ENCODE assay signal across 8 mouse cellular contexts in the genomic region with DNA sequence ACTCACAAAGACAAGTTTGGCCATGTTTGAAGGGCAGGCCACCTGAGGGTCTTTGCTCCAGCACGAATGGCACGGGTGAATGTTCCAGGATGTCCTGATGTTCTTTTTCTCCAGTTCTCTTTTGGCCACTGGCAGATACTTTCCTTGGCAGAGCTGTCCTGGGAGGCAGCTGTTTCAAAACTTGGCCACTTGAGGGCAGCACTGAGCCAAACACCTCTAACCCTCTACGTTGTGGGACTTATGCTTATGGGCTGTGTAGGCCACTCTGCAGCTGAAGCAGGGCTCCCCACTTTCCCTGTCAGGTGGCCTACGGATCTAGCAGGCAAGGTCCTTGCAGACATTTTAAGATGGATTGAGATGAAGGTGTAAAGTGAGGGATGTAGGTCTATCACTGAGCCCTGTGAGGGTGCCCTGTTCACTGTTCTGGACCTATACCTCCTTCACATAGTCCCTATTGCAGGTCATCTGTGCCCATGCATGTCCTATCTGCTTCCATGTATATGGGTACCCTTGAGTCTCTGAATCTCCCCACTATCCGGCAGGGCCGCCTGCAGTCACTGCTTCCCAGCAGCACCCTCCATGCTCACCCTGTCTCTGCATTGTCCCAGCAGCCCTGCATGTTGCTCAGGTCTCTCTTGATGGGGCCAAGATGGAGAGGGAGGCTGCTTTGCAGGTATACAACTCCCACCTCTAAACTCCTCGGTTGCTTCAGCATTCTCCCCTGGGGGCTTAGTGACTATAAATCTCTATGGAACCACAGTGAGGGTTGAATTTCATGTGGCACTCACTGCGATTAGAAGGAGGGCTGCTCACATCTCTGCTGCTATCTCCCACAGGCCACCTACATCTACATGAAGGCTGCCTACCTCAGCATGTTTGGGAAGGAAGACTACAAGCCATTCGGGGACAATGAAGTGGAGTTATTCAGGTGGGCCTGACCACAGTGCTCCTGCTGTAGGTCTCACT. TPM values are rescaled to one million over a fixed set of nuclear protein-coding genes. Genes with fewer than 3 reads are reported as not detected.
DNase-seq lines count a peak whose midpoint lies in the region.

No protein-coding gene starts in this region.

- H3K27me3 ChIP-seq in megakaryocyte, embryonic 14.5 days (replicated peaks) = no peaks in the 10 kb centered on the region

- peak overlapping the region; percentile 80 for H3K4me3 ChIP-seq in megakaryocyte, embryonic 14.5 days (replicated peaks)

- intact Hi-C loops in left cerebral cortex, postnatal 10 days (cut with DNase I) = no loop called here

- DNase-seq in ovary, postnatal 10 days (ENCODE audit: low spot score) = peak; percentile 42
- no peak for DNase-seq in ovary, adult 18-20 months (ENCODE audit: low spot score)
- DNase-seq in cerebellum, postnatal 25 days = peak; percentile 74 to 80
- DNase-seq in gastrocnemius, adult 18-20 months (ENCODE audit: low spot score) = peak; percentile 70
- DNase-seq in hindlimb bud, embryonic 11.5 days (ENCODE audit: extremely low spot score, low read depth, low spot score) = peak; percentile 39
- peak; percentile 31 to 66 for DNase-seq in left cerebral cortex, postnatal 10 days (ENCODE audit: extremely low spot score in 1 of 2, low spot score in 2 of 2)
- DNase-seq in right cerebral cortex, postnatal 10 days (ENCODE audit: low spot score in 2 of 2) = peak; percentile 61 to 65

- no peaks in the 10 kb centered on the region for H3K9me3 ChIP-seq in megakaryocyte, embryonic 14.5 days

- H3K36me3 ChIP-seq in megakaryocyte, embryonic 14.5 days (replicated peaks; ENCODE audit: low read length) = peaks cover 37% of the 10 kb centered on the region

- H3K4me1 ChIP-seq in megakaryocyte, embryonic 14.5 days = peaks cover 78% of the 10 kb centered on the region

RNA-seq across cellular contexts. Expression of a gene that starts 31.8 kb away (rescaled TPM):
- total RNA-seq in gastrocnemius, adult 18-20 months (2021) = under 1 TPM in 1 of 2 experiments, not detected in 1; 0.11 TPM
- 1 to 10 TPM; 1.2 TPM for total RNA-seq in left cerebral cortex, postnatal 10 days (2021)
- polyA plus RNA-seq in megakaryocyte, embryonic 14.5 days (2012; ENCODE audit: insufficient read depth, low replicate concordance) = 0.27 TPM in 1 of 2 replicates, not detected in the other

RNA-seq across cellular contexts. Expression of a gene that starts 46.3 kb away (rescaled TPM):
- 100 to 1,000 TPM; 123 to 131 TPM for total RNA-seq in gastrocnemius, adult 18-20 months (2021)
- total RNA-seq in left cerebral cortex, postnatal 10 days (2021) = 100 to 1,000 TPM; 188 to 189 TPM
- polyA plus RNA-seq in megakaryocyte, embryonic 14.5 days (2012; ENCODE audit: insufficient read depth, low replicate concordance) = 38.6 and 84.7 TPM in 2 replicates
